Mouse (Mus musculus) neural tube, embryonic 13.5 days (tissue): ENCODE results near the gene Bcl3. TPM values are rescaled to one million over a fixed set of nuclear protein-coding genes. Genes with fewer than 3 reads are reported as not detected.
A peak's percentile ranks its signal among the peaks of the same experiment; 100 is the strongest.

Source experiments
- ATAC-seq: fragments of 200-750 bp; cut with Nextera tagmentation; 2 replicates; pipeline ENCODE4 v1.8.0; 2017; ENCODE audit warnings: low read depth, mild to moderate bottlenecking, moderate TSS enrichment, moderate library complexity
- H3K27ac ChIP-seq: fragments of 300-500 bp; sonication (generic); replicated peaks from 2 replicates; pipeline ENCODE4 v1.5.1; 2015; ENCODE audit warnings: moderate library complexity, mild to moderate bottlenecking, inconsistent platforms
- H3K27me3 ChIP-seq: fragments of 300-500 bp; sonication (generic); 2 replicates; pipeline ENCODE4 v1.6.1; 2015; ENCODE audit warnings: mild to moderate bottlenecking, inconsistent platforms
- H3K36me3 ChIP-seq: fragments of 300-500 bp; sonication (generic); 2 replicates; pipeline ENCODE4 v1.6.1; 2015; ENCODE audit warnings: mild to moderate bottlenecking, inconsistent platforms
- H3K4me1 ChIP-seq: fragments of 300-500 bp; sonication (generic); replicated peaks from 2 replicates; pipeline ENCODE4 v1.6.1; 2015; ENCODE audit warnings: inconsistent platforms
- H3K4me2 ChIP-seq: fragments of 300-500 bp; sonication (generic); 2 replicates; pipeline ENCODE4 v1.6.1; 2015; ENCODE audit warnings: inconsistent platforms, mild to moderate bottlenecking, moderate library complexity
- H3K4me3 ChIP-seq: fragments of 300-500 bp; sonication (generic); 2 replicates; pipeline ENCODE4 v1.5.1; 2015; ENCODE audit warnings: mild to moderate bottlenecking, inconsistent platforms
- H3K9ac ChIP-seq: fragments of 300-500 bp; sonication (generic); 2 replicates; pipeline ENCODE4 v1.6.1; 2015; ENCODE audit warnings: moderate library complexity, mild to moderate bottlenecking, inconsistent platforms
- H3K9me3 ChIP-seq: fragments of 300-500 bp; sonication (generic); 2 replicates; pipeline ENCODE4 v1.6.1; 2016; ENCODE audit warnings: inconsistent platforms
- WGBS: fragments of 180-500 bp; shearing (Covaris S2); methylation state at CpG from one replicate; pipeline ENCODE4 v1.1.7; 2015; 5-methylcytosine and 5-hydroxymethylcytosine counted together
- polyA plus RNA-seq: library from polyadenylated mRNA; unstranded; fragments of >200 nt; fragmentation: Nextera tagmentation; extraction: Ambion mirVana; gene quantifications from 2 replicates; pipeline ENCODE4 v1.2.1, GENCODE M21; 2015

Bcl3 gene
- polyA plus RNA-seq, result 0.32 and 1.8 TPM in 2 replicates

DNA sequence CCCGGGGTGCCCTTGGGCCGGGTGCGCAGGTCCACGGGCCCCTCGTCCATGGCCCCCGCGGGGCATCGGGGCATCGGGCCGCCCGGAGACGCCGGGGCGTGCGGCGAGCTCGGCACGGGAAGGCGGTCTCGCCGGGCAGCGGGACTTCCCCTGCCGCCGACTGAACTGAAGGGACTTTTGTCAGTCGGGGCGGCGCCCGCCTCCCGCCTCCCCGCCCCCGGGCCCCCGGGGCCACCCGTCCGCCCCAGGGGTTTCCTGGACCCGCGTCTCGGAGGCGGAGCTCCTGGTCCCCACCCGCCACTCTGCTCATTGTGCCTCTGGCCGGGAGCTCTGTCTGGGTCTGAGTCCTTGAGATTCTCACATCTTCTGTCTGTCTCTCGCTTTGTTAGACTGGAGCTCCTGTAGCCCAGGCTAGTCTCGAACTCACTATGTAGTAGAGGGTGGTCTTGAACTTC, at the start of gene Bcl3:
TSS of gene Bcl3 (minus strand) at position 167 of the 455 bp plus-strand sequence.
- WGBS, result under 1% methylated on average over 39 of the region's 42 CpGs
- Histone ChIP-seq H3K4me1 (peaks cover 26% of the 10 kb centered on the region), H3K27ac (0 out of 2 replicates have a peak within 1 kb of the TSS, but pooled peaks have one; percentile 9), H3K36me3 (no peaks in the 10 kb centered on the region), H3K27me3 (peaks cover 67% of the 10 kb centered on the region), H3K4me2 (peak within 1 kb of the TSS; percentile 55), H3K9ac (peak within 1 kb of the TSS; percentile 64), H3K9me3 (no peaks in the 10 kb centered on the region), H3K4me3 (peak within 1 kb of the TSS; percentile 34)
- ATAC-seq, result no peak

DNA sequence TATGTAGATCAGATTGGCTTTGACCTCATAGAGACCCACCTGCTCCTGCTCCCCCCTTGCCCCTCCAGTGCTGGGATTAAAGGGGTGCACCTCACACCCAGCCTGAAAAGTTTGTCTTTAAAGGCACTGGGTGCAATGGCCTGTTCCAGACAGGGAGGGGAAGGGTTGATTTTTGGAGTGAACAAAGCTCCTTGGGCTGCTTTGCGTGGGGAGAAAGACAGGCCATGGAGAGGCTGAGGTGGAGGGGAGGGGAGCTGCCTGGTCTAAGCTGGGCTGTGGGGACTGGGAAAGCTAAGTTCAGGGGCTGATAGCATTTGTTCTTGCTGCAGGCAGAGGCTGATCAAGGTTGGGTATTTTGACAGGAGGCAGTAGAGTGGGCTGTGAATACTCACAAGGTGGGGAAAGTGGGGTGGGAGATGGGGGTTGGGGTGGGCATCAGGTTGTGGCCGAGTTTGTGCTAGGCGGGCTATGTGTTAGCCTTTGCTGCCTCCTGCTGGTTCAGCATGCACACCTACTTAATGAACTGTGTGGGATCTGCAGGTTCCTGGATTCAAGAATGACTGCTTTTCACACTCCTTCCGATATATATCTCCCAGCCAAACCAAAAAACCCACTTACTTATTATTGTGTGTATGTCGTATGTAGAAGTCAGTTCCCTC, 49.5 kb upstream of the Bcl3 start:
- H3K4me3 ChIP-seq, result no peak overlapping the region
- no peaks in the 10 kb centered on the region for H3K27me3 ChIP-seq
- H3K9ac ChIP-seq, result no peak overlapping the region
- H3K36me3 ChIP-seq, result no peaks in the 10 kb centered on the region
- H3K9me3 ChIP-seq, result no peaks in the 10 kb centered on the region
- H3K27ac ChIP-seq, result no peak overlapping the region
- WGBS, result 48% methylated on average over 5 of the region's 5 CpGs
- ATAC-seq, result no peak
- H3K4me2 ChIP-seq, result no peak overlapping the region
- H3K4me1 ChIP-seq, result no peaks in the 10 kb centered on the region

DNA sequence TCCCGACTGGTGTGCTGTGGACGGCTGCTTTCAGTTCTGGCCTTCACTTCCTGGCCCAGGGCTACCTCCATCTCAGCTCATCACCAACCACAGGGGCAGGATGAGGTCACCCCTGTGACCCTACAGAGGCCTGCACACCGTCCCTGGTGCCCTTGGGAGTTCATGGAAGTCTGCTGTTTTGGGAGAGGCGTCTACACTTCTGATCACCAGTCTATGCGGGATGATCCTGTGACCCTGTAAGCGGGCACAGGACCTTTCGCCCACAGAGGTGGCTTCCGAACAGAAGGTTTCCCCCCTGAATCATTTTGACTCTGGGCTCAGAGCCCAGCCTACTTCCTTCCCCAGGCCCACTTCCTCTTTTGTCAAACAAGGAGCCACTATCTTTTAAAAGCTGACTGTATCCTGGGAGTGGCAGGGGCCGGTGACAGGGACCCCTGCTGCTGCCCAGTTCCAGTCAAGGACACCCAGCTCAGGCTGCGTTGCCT, 48.6 kb upstream of the Bcl3 start:
- WGBS, result 70% methylated on average over 10 of the region's 10 CpGs

DNA sequence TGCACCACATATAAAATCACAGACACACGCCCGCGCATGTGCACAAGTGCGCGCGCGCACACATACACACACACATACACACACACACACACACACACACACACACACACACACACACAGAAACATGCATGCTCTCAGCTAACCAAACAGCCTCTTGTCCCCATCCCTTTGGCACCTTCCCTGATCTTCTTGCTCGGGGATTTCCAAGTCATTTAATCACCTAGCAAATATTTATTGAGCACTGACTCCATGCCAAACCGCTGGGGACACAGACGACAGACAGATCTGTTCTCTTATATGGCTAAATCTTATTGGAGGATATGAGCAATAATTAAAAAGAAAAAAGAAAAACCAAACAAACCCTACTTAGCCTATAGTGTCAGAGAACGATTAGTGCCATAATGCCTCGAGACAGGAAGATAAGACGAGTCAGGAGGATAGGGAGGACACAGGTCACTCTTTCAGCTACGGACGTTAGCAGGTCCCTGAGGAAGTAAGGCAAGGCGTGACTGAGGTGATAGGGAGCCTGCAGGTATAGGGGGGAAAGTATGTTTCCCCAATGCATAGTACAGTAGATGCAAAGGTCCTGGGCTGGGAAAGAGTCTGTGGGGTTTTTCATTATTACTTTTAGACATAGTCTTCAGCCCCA, 45.3 kb upstream of the Bcl3 start:
- Histone ChIP-seq H3K27me3 (no peaks in the 10 kb centered on the region), H3K27ac (no peak overlapping the region), H3K4me3 (no peak overlapping the region), H3K9me3 (no peaks in the 10 kb centered on the region), H3K9ac (no peak overlapping the region), H3K36me3 (no peaks in the 10 kb centered on the region), H3K4me1 (no peaks in the 10 kb centered on the region), H3K4me2 (no peak overlapping the region)
- 91% methylated on average over 16 of the region's 16 CpGs for WGBS
- ATAC-seq, result no peak

More for the DNA sequence above, 48.6 kb upstream of the Bcl3 start:
- Histone ChIP-seq H3K4me3 (no peak overlapping the region), H3K36me3 (no peaks in the 10 kb centered on the region), H3K27me3 (no peaks in the 10 kb centered on the region), H3K27ac (no peak overlapping the region), H3K9ac (no peak overlapping the region), H3K4me1 (no peaks in the 10 kb centered on the region), H3K4me2 (no peak overlapping the region), H3K9me3 (no peaks in the 10 kb centered on the region)
- ATAC-seq, result no peak

DNA sequence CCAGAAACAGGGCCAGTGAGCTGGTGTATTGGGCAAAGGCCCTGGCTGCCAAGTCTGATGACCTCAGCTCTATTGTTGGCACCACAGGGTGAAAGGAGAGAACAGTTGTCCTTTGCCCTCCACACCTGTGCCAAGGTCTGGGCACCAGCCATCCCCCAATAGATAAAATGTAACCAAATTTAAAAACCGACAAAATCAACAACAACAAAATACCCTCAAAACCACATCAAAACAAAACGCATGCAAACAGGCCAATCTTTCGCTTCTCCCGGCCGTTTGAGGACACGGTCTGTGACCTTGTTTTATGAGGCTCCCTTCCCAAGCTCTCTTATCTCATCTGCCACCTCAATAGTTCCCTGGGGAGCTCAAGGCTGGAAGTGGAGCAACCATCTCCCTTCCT, 43.9 kb upstream of the Bcl3 start:
- ATAC-seq, result no peak
- Histone ChIP-seq H3K4me2 (no peak overlapping the region), H3K9me3 (no peaks in the 10 kb centered on the region), H3K4me1 (no peaks in the 10 kb centered on the region), H3K27me3 (no peaks in the 10 kb centered on the region), H3K36me3 (no peaks in the 10 kb centered on the region), H3K9ac (no peak overlapping the region), H3K27ac (no peak overlapping the region), H3K4me3 (no peak overlapping the region)
- WGBS, result 86% methylated on average over 6 of the region's 6 CpGs

DNA sequence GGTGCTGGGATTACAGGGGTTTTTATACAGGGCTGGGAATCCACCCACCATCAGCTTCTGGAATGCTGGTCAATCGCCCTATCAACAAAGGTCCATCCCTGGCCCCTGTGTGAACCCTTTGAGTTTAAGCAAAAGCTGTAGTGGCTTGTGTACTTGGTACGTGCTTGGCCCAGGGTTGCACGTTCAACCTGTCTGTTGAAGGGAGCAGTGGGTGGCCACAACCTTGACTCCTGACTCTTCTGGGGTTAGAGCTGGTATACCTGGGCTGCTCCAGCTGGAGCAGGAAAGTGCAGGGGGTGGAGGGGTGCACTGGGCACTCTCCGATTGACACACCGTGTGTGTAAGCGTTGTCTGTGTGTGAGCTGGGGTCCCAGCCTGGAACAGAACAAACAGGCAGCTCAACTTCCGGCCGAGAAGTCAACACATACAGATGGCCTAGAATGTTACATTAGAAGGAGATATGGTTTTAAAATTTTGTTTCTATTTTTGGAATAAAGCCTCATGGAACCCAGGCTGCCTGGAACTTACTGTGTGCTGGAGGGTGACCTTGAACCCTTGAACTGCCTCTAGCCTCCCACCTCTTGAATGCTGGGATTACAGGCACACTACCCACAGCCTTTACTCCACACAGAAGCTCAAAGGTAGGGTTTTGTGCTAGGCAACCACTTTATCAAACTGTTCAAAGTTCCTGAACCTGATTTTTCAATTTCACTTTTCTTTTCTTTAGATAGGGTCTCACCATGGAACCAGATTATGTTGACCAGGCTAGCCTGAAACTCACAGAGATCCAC, 42.9 kb upstream of the Bcl3 start:
- no peaks in the 10 kb centered on the region for H3K27me3 ChIP-seq
- H3K9ac ChIP-seq, result no peak overlapping the region
- no peak overlapping the region for H3K4me3 ChIP-seq
- H3K9me3 ChIP-seq, result no peaks in the 10 kb centered on the region
- 83% methylated on average over 8 of the region's 8 CpGs for WGBS
- ATAC-seq, result no peak
- no peak overlapping the region for H3K4me2 ChIP-seq
- H3K36me3 ChIP-seq, result no peaks in the 10 kb centered on the region
- H3K4me1 ChIP-seq, result no peaks in the 10 kb centered on the region
- no peak overlapping the region for H3K27ac ChIP-seq

DNA sequence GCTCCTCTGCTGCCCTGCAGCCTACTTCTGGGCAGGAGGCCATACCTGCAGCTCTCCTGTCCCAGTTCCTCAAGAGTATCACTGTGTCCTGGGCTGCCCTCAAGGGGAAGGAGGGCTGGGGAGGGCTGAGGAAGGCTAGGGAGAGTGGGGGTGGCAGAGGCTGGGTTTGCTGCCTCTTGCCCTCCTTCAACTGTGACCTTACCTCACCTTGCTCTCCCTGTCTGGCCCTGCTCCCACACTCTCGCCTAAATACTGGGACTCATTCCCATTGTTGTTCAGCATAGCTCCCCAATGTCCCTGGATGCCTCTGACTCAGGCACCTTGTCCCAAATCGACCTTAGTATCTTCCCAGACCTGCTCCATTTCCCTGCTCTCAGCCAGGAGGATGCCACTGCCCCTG, 41.7 kb upstream of the Bcl3 start:
- no peak overlapping the region for H3K9ac ChIP-seq
- no peak overlapping the region for H3K4me2 ChIP-seq
- H3K4me3 ChIP-seq, result no peak overlapping the region
- H3K27ac ChIP-seq, result no peak overlapping the region
- H3K4me1 ChIP-seq, result no peaks in the 10 kb centered on the region
- no peak for ATAC-seq
- no peaks in the 10 kb centered on the region for H3K36me3 ChIP-seq
- no peaks in the 10 kb centered on the region for H3K27me3 ChIP-seq
- no peaks in the 10 kb centered on the region for H3K9me3 ChIP-seq
- WGBS, result 53% methylated on average over 2 of the region's 2 CpGs

DNA sequence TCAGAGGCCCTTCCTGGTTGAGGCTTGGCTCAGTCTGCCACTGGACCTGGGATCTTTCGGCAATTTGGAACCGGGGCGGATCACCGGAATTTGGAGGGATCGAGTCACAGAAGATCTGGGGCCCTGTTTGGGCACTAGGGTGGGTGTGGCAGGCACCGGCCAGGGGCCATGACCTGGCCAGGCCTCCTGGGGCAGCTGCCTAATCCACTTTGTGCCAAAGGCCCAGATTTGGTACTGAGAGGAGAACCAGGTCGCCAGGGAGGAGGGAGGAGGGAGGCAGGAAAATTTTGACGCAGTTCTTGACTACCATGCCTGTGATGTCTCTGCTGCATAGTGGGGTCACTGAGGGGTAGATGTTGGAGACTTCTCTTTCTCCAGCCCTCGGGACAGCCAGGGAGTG, 38.6 kb upstream of the Bcl3 start, which contains the start of gene Ceacam16:
TSS of gene Ceacam16 (minus strand) at position 101 of the 400 bp plus-strand sequence.
- 0 out of 2 replicates have a peak, but pooled peaks cover 5% of the 10 kb centered on the region for H3K9me3 ChIP-seq
- 80% methylated on average over 9 of the region's 9 CpGs for WGBS
- H3K27me3 ChIP-seq, result no peaks in the 10 kb centered on the region
- no peaks in the 10 kb centered on the region for H3K4me1 ChIP-seq
- no peak within 1 kb of the TSS for H3K4me2 ChIP-seq
- H3K4me3 ChIP-seq, result no peak within 1 kb of the TSS
- H3K9ac ChIP-seq, result no peak within 1 kb of the TSS
- no peak within 1 kb of the TSS for H3K27ac ChIP-seq
- no peak for ATAC-seq
- no peaks in the 10 kb centered on the region for H3K36me3 ChIP-seq

DNA sequence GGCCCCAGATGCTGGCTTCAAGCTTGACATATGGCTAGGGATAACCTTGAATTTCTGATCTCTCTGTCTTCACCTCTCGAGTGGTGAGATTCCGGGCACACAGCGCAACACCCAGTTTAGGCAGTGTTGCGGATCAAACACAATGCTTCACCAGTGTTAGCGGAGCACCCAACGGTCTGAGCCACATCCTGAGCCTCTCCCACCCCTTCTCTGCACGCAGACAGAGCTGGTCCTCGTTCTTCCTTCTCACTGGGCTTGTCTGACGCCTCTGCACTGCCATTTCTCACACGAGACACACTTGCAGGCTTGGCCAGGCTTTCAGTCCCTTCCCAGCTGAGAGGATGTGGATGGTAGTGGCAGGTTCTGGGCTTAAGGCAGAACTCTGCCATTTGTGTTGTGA, 37.2 kb upstream of the Bcl3 start:
- no peak overlapping the region for H3K27ac ChIP-seq
- no peak overlapping the region for H3K9ac ChIP-seq
- WGBS, result 79% methylated on average over 10 of the region's 10 CpGs
- ATAC-seq, result no peak
- H3K4me3 ChIP-seq, result no peak overlapping the region
- no peaks in the 10 kb centered on the region for H3K4me1 ChIP-seq
- H3K4me2 ChIP-seq, result no peak overlapping the region
- H3K9me3 ChIP-seq, result 0 out of 2 replicates have a peak, but pooled peaks cover 5% of the 10 kb centered on the region
- H3K36me3 ChIP-seq, result no peaks in the 10 kb centered on the region
- no peaks in the 10 kb centered on the region for H3K27me3 ChIP-seq

DNA sequence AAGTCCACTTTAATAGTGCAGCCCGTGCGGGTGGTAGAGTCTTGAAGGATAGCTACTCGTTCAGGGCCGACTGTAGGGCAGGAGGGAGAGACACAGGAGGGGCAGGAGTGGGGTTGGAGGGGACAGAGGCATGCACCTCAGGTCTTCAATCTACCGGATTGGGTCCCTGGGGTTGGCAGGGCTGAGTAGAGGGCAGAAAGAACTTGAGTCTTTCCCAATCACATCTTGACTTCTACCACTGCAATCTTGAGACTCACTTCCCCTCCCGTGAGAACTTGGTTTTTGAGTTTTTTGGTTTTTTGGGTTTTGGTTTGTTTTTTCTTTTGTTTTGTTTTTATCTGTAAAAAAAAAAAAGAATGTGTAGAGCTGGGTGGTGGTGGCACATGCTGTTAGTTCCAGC, 33.7 kb upstream of the Bcl3 start:
- Histone ChIP-seq H3K4me2 (no peak overlapping the region), H3K9me3 (0 out of 2 replicates have a peak, but pooled peaks cover 5% of the 10 kb centered on the region), H3K27me3 (peaks cover 7% of the 10 kb centered on the region), H3K27ac (no peak overlapping the region), H3K4me3 (no peak overlapping the region), H3K4me1 (peaks cover 6% of the 10 kb centered on the region; the same call in 1 of the 2 replicates), H3K36me3 (no peaks in the 10 kb centered on the region), H3K9ac (no peak overlapping the region)
- 88% methylated on average over 6 of the region's 6 CpGs for WGBS
- ATAC-seq, result no peak

DNA sequence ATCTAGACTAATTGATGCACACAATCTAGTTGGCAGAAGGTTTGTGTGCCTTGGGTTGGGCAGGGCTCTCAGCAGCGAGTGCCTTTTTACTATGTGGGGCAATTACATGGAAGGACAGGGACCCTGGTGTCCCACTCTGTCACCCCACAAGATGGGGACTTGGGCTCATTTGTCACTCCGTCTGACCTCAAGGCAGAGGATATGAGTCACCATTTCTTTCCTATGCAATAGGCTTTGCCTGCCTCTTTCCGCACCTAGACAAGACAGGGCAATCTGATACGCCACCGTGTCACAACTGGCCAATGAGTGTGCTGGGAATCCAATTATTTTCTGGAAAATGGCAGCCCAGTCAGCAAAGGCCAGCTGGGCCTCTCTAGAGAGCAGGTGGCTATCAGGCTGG, 33.1 kb upstream of the Bcl3 start:
- Histone ChIP-seq H3K4me1 (peaks cover 6% of the 10 kb centered on the region; the same call in 1 of the 2 replicates), H3K4me3 (no peak overlapping the region), H3K4me2 (no peak overlapping the region), H3K27me3 (peaks cover 14% of the 10 kb centered on the region), H3K9me3 (0 out of 2 replicates have a peak, but pooled peaks cover 5% of the 10 kb centered on the region), H3K9ac (no peak overlapping the region), H3K27ac (no peak overlapping the region), H3K36me3 (no peaks in the 10 kb centered on the region)
- WGBS, result 84% methylated on average over 5 of the region's 5 CpGs
- ATAC-seq, result no peak

DNA sequence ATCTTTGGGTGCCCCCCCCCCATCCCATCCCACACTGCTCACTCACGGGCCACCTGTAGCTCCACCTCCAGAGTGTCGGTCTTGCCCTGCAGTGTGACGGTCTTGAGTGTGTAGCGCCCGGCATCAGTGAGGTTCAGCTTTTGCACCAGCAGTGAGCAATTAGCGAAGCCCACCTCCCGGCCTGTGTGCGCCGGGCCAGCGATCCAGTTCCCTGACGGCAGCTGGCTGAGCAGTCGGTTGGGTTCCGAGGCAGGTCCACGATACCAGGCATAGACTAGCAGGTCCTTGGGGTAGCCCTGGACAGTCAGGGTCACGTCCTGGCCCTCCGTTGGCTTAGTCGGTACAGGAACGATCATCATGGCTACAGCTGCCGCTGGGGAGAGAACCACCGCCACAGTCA, 31.0 kb upstream of the Bcl3 start:
- Histone ChIP-seq H3K27me3 (peaks cover 19% of the 10 kb centered on the region), H3K9ac (no peak overlapping the region), H3K27ac (no peak overlapping the region), H3K4me1 (peaks cover 6% of the 10 kb centered on the region; the same call in 1 of the 2 replicates), H3K36me3 (no peaks in the 10 kb centered on the region), H3K4me2 (no peak overlapping the region), H3K9me3 (0 out of 2 replicates have a peak, but pooled peaks cover 1% of the 10 kb centered on the region), H3K4me3 (no peak overlapping the region)
- 89% methylated on average over 20 of the region's 20 CpGs for WGBS
- no peak for ATAC-seq
